Mouse (Mus musculus) hindbrain, postnatal 0 days (tissue): ENCODE data around the gene Creb1. TPM values are rescaled to one million over a fixed set of nuclear protein-coding genes. Genes with fewer than 3 reads are reported as not detected.

Source experiments
- ATAC-seq: fragments of 200-750 bp; cut with Nextera tagmentation; 2 replicates; pipeline ENCODE4 v1.8.0; 2017; ENCODE audit warnings: mild to moderate bottlenecking, moderate TSS enrichment, moderate library complexity
- DNase-seq: peaks from one replicate; pipeline ENCODE4 v3.0.0-alpha.2; 2015; ENCODE audit warnings: low spot score
- H3K27ac ChIP-seq: fragments of 300-500 bp; sonication (generic); 2 replicates; pipeline ENCODE4 v1.5.1; 2014; ENCODE audit warnings: mild to moderate bottlenecking
- H3K27me3 ChIP-seq: fragments of 300-500 bp; sonication (generic); 2 replicates; pipeline ENCODE4 v1.6.1; 2014; ENCODE audit warnings: low read length, mixed read lengths; ENCODE audit not compliant: insufficient read depth
- H3K36me3 ChIP-seq: fragments of 300-500 bp; sonication (generic); 2 replicates; pipeline ENCODE4 v1.6.1; 2014; ENCODE audit warnings: low read length, mixed read lengths; ENCODE audit not compliant: insufficient read depth
- H3K4me1 ChIP-seq: fragments of 300-500 bp; sonication (generic); 2 replicates; pipeline ENCODE4 v1.6.1; 2014; ENCODE audit warnings: antibody characterized with exemption, low read length, mixed read lengths; ENCODE audit not compliant: insufficient read depth
- H3K4me2 ChIP-seq: fragments of 300-500 bp; sonication (generic); 2 replicates; pipeline ENCODE4 v1.6.1; 2014; ENCODE audit warnings: low read depth, mild to moderate bottlenecking, low read length, moderate library complexity, mixed read lengths
- H3K4me3 ChIP-seq: fragments of 300-500 bp; sonication (generic); 2 replicates; pipeline ENCODE4 v1.5.1; 2014; ENCODE audit warnings: low read length
- H3K9ac ChIP-seq: fragments of 300-500 bp; sonication (generic); replicated peaks from 2 replicates; pipeline ENCODE4 v1.6.1; 2014; ENCODE audit warnings: mild to moderate bottlenecking, low read length, moderate library complexity, mixed read lengths
- H3K9me3 ChIP-seq: fragments of 300-500 bp; sonication (generic); 2 replicates; pipeline ENCODE4 v1.6.1; 2016; ENCODE audit warnings: low read length, mixed read lengths
- CTCF ChIP-seq: IDR thresholded peaks from 2 replicates; pipeline ENCODE4 v1.5.1; 2016; ENCODE audit warnings: antibody characterized with exemption, control low read depth, low read depth
- WGBS: fragments of 180-500 bp; shearing (Covaris S2); extraction: QIAGEN DNeasy Blood & Tissue Kit; methylation state at CpG from one replicate; pipeline ENCODE4 v1.1.7; 2014; 5-methylcytosine and 5-hydroxymethylcytosine counted together
- polyA plus RNA-seq: library from polyadenylated mRNA; unstranded; fragments of >200 nt; fragmentation: Nextera tagmentation; extraction: Ambion mirVana; gene quantifications from 2 replicates; pipeline ENCODE4 v1.2.1, GENCODE M21; 2015
- total RNA-seq: library from RNA; depleted of rRNA; stranded (reverse); fragments of >200 nt; gene quantifications from 2 replicates; pipeline ENCODE4 v1.2.3, GENCODE M21; 2014; rRNA removed

Creb1 gene
- total RNA-seq (45.6 and 50.3 TPM in 2 replicates), polyA plus RNA-seq (12.1 and 12.4 TPM in 2 replicates)

- no peak for TF ChIP-seq CTCF
- Histone ChIP-seq H3K36me3 (no peaks in the 10 kb centered on the region), H3K27me3 (no peaks in the 10 kb centered on the region), H3K4me3 (peak within 1 kb of the TSS; percentile 88), H3K4me1 (peaks cover 14% of the 10 kb centered on the region; the same call in 1 of the 2 replicates), H3K9ac (peak within 1 kb of the TSS; percentile 93), H3K27ac (peak within 1 kb of the TSS; percentile 100), H3K9me3 (no peaks in the 10 kb centered on the region), H3K4me2 (peak within 1 kb of the TSS; percentile 85)
- under 1% methylated on average over 80 of the region's 119 CpGs for WGBS
- ATAC-seq (peak; percentile 99), DNase-seq (peak; percentile 99)
Observed at GRCm38 (mm10) chr1:64532589-64533470, at the start of gene Creb1. TSS of gene Creb1 (plus strand) at chr1:64532645.

- peak; percentile 59; the same call in 1 of the 2 replicates for ATAC-seq
- Histone ChIP-seq H3K4me2 (no peak overlapping the region), H3K4me3 (no peak overlapping the region), H3K9me3 (no peaks in the 10 kb centered on the region), H3K4me1 (no peaks in the 10 kb centered on the region), H3K27me3 (no peaks in the 10 kb centered on the region), H3K9ac (no peak overlapping the region), H3K27ac (peak overlapping the region; percentile 48; the same call in 1 of the 2 replicates), H3K36me3 (no peaks in the 10 kb centered on the region)
- WGBS, result 16% methylated on average over 4 of the region's 4 CpGs
- peak; percentile 13 for DNase-seq
- TF ChIP-seq CTCF, result no peak
Observed at GRCm38 (mm10) chr1:64488521-64489029, 43.9 kb upstream of the Creb1 start.

- no peak for TF ChIP-seq CTCF
- no peaks in the 10 kb centered on the region for H3K9me3 ChIP-seq
Observed at GRCm38 (mm10) chr1:64496803-64497202, 35.6 kb upstream of the Creb1 start.

GRCm38 (mm10) chr1:64501382-64502140, 30.9 kb upstream of the Creb1 start:
- Histone ChIP-seq H3K4me2 (no peak overlapping the region), H3K27ac (no peak overlapping the region), H3K4me1 (no peaks in the 10 kb centered on the region), H3K27me3 (no peaks in the 10 kb centered on the region), H3K4me3 (no peak overlapping the region), H3K36me3 (no peaks in the 10 kb centered on the region), H3K9me3 (no peaks in the 10 kb centered on the region), H3K9ac (no peak overlapping the region)
- ATAC-seq (no peak), DNase-seq (no peak)
- no peak for TF ChIP-seq CTCF

More at GRCm38 (mm10) chr1:64496803-64497202, 35.6 kb upstream of the Creb1 start:
- Histone ChIP-seq H3K4me3 (no peak overlapping the region), H3K4me1 (no peaks in the 10 kb centered on the region), H3K9ac (no peak overlapping the region), H3K4me2 (no peak overlapping the region), H3K27ac (no peak overlapping the region), H3K27me3 (no peaks in the 10 kb centered on the region), H3K36me3 (no peaks in the 10 kb centered on the region)
- DNase-seq (no peak), ATAC-seq (no peak)

GRCm38 (mm10) chr1:64508479-64509096, 23.9 kb upstream of the Creb1 start:
- DNase-seq, result no peak
- TF ChIP-seq CTCF, result no peak
- H3K4me3 ChIP-seq, result no peak overlapping the region
- no peaks in the 10 kb centered on the region for H3K4me1 ChIP-seq
- no peak overlapping the region for H3K9ac ChIP-seq
- no peak overlapping the region for H3K4me2 ChIP-seq
- H3K9me3 ChIP-seq, result no peaks in the 10 kb centered on the region
- H3K27me3 ChIP-seq, result no peaks in the 10 kb centered on the region
- ATAC-seq, result no peak
- no peak overlapping the region for H3K27ac ChIP-seq
- no peaks in the 10 kb centered on the region for H3K36me3 ChIP-seq
- 89% methylated on average over 7 of the region's 7 CpGs for WGBS

- DNase-seq, result peak; percentile 21
- H3K9me3 ChIP-seq, result no peaks in the 10 kb centered on the region
Observed at GRCm38 (mm10) chr1:64509678-64510077, 22.8 kb upstream of the Creb1 start.

More at GRCm38 (mm10) chr1:64509678-64510077, 22.8 kb upstream of the Creb1 start:
- Histone ChIP-seq H3K27me3 (no peaks in the 10 kb centered on the region), H3K36me3 (no peaks in the 10 kb centered on the region), H3K9ac (no peak overlapping the region), H3K4me1 (no peaks in the 10 kb centered on the region), H3K4me3 (no peak overlapping the region), H3K4me2 (no peak overlapping the region), H3K27ac (no peak overlapping the region)
- ATAC-seq, result no peak
- 35% methylated on average over 1 of the region's 1 CpGs for WGBS
- TF ChIP-seq CTCF, result no peak
